Mouse (Mus musculus): Measurements from ENCODE around the gene 9130409I23Rik.

- TF ChIP-seq CTCF (IDR thresholded peaks at IDR 0.05) (no peak), EP300 (IDR thresholded peaks at IDR 0.05; ENCODE audit: insufficient read depth, low read depth, low read length) (no peak), POLR2A (IDR thresholded peaks at IDR 0.05; ENCODE audit: insufficient read depth, low read depth, low read length) (no peak)
Measured at GRCm38 (mm10) chr1:181020756-181021487, 30.1 kb upstream of the 9130409I23Rik start, which contains the start of gene Ephx1.
